Mouse (Mus musculus): ENCODE results near the gene Vtn. TPM values are rescaled to one million over a fixed set of nuclear protein-coding genes. Genes with fewer than 3 reads are reported as not detected.
"Not testable (repeated sequence)": the region's sequence is repeated elsewhere in the genome, so short reads cannot be mapped to it uniquely, and the experiment has no call there.

The Vtn gene
- polyA plus RNA-seq, 1 experiment from 2014 or later, result 134 TPM

DNA sequence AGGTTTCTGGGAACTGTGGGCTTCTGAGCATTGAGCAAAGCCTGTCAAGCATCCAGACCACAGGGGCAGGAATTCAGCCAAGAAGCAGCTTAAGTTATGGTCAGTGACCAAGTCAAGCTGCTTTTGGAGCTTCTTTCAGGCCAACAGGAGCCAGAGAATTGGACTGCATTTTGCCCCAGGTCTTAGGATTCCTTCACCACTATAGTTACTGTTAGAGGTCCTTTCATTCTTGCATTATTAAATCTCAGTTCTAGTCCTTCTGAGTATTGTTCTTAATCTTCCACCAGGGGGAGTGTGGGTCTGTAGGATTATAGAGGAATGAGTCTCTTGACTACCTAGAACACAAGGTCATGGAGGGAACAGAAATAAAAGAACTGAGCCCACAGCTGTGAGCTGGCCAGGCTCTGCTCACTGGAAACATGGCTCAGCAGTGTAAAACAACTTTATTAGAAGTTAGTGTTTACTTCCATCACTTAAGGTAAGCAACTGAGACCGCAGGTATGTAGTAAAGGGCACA is 23.6 kb downstream of the Vtn start:
- Histone ChIP-seq H3K9me3 (ENCODE audit: control insufficient read depth, low read length) (no peaks in the 10 kb centered on the region), H3K27me3 (ENCODE audit: control insufficient read depth, insufficient read depth, low read length) (no peaks in the 10 kb centered on the region), H3K36me3 (ENCODE audit: control insufficient read depth, insufficient read depth, low read length) (peaks cover 100% of the 10 kb centered on the region), H3K4me2 (ENCODE audit: low read length) (no peak overlapping the region), H3K9ac (replicated peaks; ENCODE audit: low read length) (no peak overlapping the region), H3K27ac (replicated peaks; ENCODE audit: low read depth, low read length) (no peak overlapping the region), H3K4me1 (ENCODE audit: control insufficient read depth, insufficient read depth, low read length) (no peaks in the 10 kb centered on the region), H3K4me3 (replicated peaks; ENCODE audit: low read depth, low read length) (no peak overlapping the region)
- WGBS, result 98% methylated on average over 1 of the region's 1 CpGs
- no peak for ATAC-seq (ENCODE audit: low FRiP score, low TSS enrichment)
- peak; percentile 37 for DNase-seq

DNA sequence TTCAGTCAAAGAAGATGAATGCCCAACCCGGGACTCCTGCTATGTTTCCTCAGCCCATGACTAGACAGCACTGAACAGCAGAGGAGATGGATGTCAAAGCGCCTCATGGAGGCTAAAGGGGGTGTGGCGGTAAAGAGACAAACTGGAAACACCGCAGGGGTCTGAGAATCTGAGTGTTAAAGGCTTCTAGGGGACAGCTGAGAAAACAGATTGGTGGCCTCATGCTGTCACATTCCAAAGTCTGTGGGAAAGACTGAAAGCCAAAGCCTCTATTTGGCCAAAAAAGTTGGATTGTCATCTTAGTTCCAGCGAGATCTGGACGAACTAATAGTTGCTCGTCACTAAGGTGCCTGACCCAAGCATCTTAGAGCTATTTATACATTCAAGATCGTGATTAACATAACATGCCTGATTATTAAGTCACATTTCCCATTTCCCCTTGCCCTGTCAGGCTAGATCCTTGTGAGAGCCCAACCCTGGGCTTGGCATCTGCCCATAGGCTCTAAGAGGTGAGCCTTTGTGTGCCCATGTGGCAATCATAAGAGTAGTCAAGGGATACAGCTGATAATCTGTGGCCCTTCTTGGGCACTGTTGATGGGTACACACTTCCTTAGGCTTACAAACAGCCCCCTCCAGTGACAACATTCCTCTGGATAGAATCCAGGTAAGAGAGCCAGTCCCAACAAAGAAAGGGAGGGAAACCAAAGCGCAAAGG is 24.5 kb downstream of the Vtn start:
- 80% methylated on average over 9 of the region's 9 CpGs for WGBS
- H3K4me3 ChIP-seq (replicated peaks; ENCODE audit: low read depth, low read length), result no peak overlapping the region
- ATAC-seq (ENCODE audit: low FRiP score, low TSS enrichment), result no peak
- H3K9me3 ChIP-seq (ENCODE audit: control insufficient read depth, low read length), result no peaks in the 10 kb centered on the region
- peaks cover 99% of the 10 kb centered on the region for H3K36me3 ChIP-seq (ENCODE audit: control insufficient read depth, insufficient read depth, low read length)
- no peaks in the 10 kb centered on the region for H3K27me3 ChIP-seq (ENCODE audit: control insufficient read depth, insufficient read depth, low read length)
- no peaks in the 10 kb centered on the region for H3K4me1 ChIP-seq (ENCODE audit: control insufficient read depth, insufficient read depth, low read length)
- no peak overlapping the region for H3K27ac ChIP-seq (replicated peaks; ENCODE audit: low read depth, low read length)
- H3K4me2 ChIP-seq (ENCODE audit: low read length), result no peak overlapping the region
- H3K9ac ChIP-seq (replicated peaks; ENCODE audit: low read length), result no peak overlapping the region
- peak; percentile 29 for DNase-seq

DNA sequence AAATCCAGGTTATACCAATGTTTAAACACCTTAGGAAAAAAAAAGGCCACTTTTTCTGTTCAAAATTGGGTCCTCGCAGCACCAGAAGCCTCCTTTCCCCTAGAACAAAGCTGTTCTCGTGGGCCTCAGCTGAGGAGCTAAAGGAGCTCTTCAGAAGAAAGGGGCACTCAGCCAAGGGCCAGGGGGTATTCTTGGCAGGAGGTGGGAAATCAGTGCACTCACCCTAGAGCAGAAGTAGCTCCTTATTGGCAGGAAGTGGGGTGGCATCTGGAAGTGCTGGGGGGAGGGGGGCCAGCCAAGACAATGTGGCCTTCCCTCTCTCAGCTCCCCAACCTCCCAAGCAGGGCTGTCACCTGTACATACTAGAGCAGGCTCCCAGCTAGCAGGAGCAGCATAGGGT is 25.9 kb downstream of the Vtn start:
- Histone ChIP-seq H3K9me3 (ENCODE audit: control insufficient read depth, low read length) (no peaks in the 10 kb centered on the region), H3K4me2 (ENCODE audit: low read length) (no peak overlapping the region), H3K27ac (replicated peaks; ENCODE audit: low read depth, low read length) (no peak overlapping the region), H3K4me1 (ENCODE audit: control insufficient read depth, insufficient read depth, low read length) (no peaks in the 10 kb centered on the region), H3K27me3 (ENCODE audit: control insufficient read depth, insufficient read depth, low read length) (no peaks in the 10 kb centered on the region), H3K4me3 (replicated peaks; ENCODE audit: low read depth, low read length) (no peak overlapping the region), H3K9ac (replicated peaks; ENCODE audit: low read length) (no peak overlapping the region), H3K36me3 (ENCODE audit: control insufficient read depth, insufficient read depth, low read length) (peaks cover 98% of the 10 kb centered on the region)
- 82% methylated on average over 2 of the region's 2 CpGs for WGBS
- DNase-seq (no peak), ATAC-seq (ENCODE audit: low FRiP score, low TSS enrichment) (no peak)

DNA sequence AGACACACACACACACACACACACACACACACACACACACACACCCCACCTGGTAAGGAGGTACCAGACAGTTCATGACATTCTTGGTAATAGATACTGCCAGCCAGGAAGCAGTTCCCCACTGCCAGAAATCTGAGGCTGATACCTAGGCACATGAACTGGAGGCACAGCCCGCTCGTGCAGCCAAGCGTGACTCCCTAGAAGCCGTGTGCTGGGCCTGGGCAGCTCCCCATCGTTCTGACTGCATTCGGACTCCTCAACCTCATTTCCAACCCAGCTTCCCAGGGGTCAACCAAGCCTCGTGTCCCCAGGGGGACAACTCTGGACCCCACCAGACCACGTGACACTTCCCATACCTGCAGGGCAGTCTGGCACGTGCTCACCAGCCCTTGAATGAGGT is 29.8 kb downstream of the Vtn start:
- ATAC-seq (ENCODE audit: low FRiP score, low TSS enrichment) (no peak), DNase-seq (no peak)
- H3K9ac ChIP-seq (replicated peaks; ENCODE audit: low read length), result no peak overlapping the region
- H3K4me1 ChIP-seq (ENCODE audit: control insufficient read depth, insufficient read depth, low read length), result no peaks in the 10 kb centered on the region
- no peaks in the 10 kb centered on the region for H3K27me3 ChIP-seq (ENCODE audit: control insufficient read depth, insufficient read depth, low read length)
- H3K9me3 ChIP-seq (ENCODE audit: control insufficient read depth, low read length), result no peaks in the 10 kb centered on the region
- 80% methylated on average over 9 of the region's 9 CpGs for WGBS
- H3K4me3 ChIP-seq (replicated peaks; ENCODE audit: low read depth, low read length), result no peak overlapping the region
- H3K27ac ChIP-seq (replicated peaks; ENCODE audit: low read depth, low read length), result no peak overlapping the region
- H3K36me3 ChIP-seq (ENCODE audit: control insufficient read depth, insufficient read depth, low read length), result peaks cover 67% of the 10 kb centered on the region
- H3K4me2 ChIP-seq (ENCODE audit: low read length), result no peak overlapping the region

DNA sequence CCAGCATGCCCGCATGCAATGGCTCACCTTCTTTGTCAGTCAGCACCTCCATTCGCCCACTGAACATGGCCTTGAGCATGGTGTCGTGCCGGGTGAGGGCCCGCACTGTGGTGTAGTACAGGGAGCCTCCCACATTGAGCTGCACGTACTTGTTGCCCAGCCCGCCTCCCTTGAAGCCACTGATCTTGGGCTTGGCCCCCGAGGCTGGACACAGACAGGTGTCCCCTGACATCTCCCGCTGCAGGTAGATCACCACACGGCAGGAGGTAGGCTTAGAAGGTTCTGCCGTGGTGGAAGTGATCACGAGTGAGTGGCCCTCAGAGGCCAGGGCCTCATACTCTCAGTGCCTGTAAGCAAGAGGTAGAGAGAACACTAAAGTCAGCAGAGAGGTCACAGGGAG is 31.1 kb downstream of the Vtn start:
- no peak for ATAC-seq (ENCODE audit: low FRiP score, low TSS enrichment)
- peaks cover 8% of the 10 kb centered on the region for H3K4me1 ChIP-seq (ENCODE audit: control insufficient read depth, insufficient read depth, low read length)
- H3K36me3 ChIP-seq (ENCODE audit: control insufficient read depth, insufficient read depth, low read length), result peaks cover 54% of the 10 kb centered on the region
- H3K9ac ChIP-seq (replicated peaks; ENCODE audit: low read length), result no peak overlapping the region
- WGBS, result 94% methylated on average over 12 of the region's 12 CpGs
- H3K4me2 ChIP-seq (ENCODE audit: low read length), result no peak overlapping the region
- no peak for DNase-seq
- no peaks in the 10 kb centered on the region for H3K27me3 ChIP-seq (ENCODE audit: control insufficient read depth, insufficient read depth, low read length)
- H3K4me3 ChIP-seq (replicated peaks; ENCODE audit: low read depth, low read length), result no peak overlapping the region
- no peak overlapping the region for H3K27ac ChIP-seq (replicated peaks; ENCODE audit: low read depth, low read length)
- H3K9me3 ChIP-seq (ENCODE audit: control insufficient read depth, low read length), result no peaks in the 10 kb centered on the region

DNA sequence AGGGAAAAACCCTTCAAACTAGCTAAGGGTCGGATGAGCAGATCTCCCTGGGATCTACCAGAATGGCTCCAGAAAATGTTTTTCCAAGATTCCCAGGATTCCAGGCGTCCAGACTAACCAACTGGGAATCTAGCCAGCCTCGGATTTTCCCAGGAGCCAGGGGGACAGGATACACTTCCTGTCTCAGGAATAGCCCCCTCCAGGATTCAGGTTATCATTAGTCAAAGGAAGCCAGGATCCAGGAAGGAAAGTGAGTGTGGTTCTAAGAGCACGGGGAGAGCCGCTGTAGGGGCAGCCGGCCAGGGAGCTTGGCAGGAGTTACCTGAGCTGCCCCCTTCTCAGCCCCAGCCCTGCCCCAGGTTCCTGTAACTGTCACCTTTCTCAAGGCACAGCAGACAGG is 32.2 kb downstream of the Vtn start:
- 87% methylated on average over 6 of the region's 6 CpGs for WGBS
- peaks cover 43% of the 10 kb centered on the region for H3K36me3 ChIP-seq (ENCODE audit: control insufficient read depth, insufficient read depth, low read length)
- H3K27me3 ChIP-seq (ENCODE audit: control insufficient read depth, insufficient read depth, low read length), result no peaks in the 10 kb centered on the region
- H3K4me3 ChIP-seq (replicated peaks; ENCODE audit: low read depth, low read length), result no peak overlapping the region
- H3K4me2 ChIP-seq (ENCODE audit: low read length), result no peak overlapping the region
- H3K27ac ChIP-seq (replicated peaks; ENCODE audit: low read depth, low read length), result no peak overlapping the region
- H3K9ac ChIP-seq (replicated peaks; ENCODE audit: low read length), result no peak overlapping the region
- no peaks in the 10 kb centered on the region for H3K9me3 ChIP-seq (ENCODE audit: control insufficient read depth, low read length)
- DNase-seq (no peak), ATAC-seq (ENCODE audit: low FRiP score, low TSS enrichment) (no peak)
- H3K4me1 ChIP-seq (ENCODE audit: control insufficient read depth, insufficient read depth, low read length), result peaks cover 13% of the 10 kb centered on the region

DNA sequence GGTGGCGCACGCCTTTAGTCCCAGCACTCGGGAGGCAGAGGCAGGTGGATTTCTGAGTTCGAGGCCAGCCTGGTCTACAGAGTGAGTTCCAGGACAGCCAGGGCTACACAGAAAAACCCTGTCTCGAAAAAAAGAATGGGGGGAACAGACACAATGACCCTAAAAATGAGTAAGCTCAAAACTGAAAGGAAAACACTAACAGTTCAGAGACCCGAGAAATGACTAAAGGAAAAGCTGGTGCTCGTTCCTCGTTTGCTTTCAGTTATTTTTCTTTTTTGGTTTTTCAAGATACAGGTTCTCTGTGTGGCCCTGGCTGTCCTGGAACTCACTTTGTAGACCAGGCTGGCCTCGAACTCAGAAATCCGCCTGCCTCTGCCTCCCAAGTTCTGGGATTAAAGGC is 32.6 kb downstream of the Vtn start:
- not testable (repeated sequence) for ATAC-seq (ENCODE audit: low FRiP score, low TSS enrichment); H3K4me3 ChIP-seq (replicated peaks; ENCODE audit: low read depth, low read length); H3K4me2 ChIP-seq (ENCODE audit: low read length); H3K9me3 ChIP-seq (ENCODE audit: control insufficient read depth, low read length); H3K9ac ChIP-seq (replicated peaks; ENCODE audit: low read length); DNase-seq; H3K27ac ChIP-seq (replicated peaks; ENCODE audit: low read depth, low read length); H3K27me3 ChIP-seq (ENCODE audit: control insufficient read depth, insufficient read depth, low read length)
- WGBS, result 91% methylated on average over 10 of the region's 10 CpGs
- peaks cover 39% of the 10 kb centered on the region for H3K36me3 ChIP-seq (ENCODE audit: control insufficient read depth, insufficient read depth, low read length)
- peaks cover 13% of the 10 kb centered on the region for H3K4me1 ChIP-seq (ENCODE audit: control insufficient read depth, insufficient read depth, low read length)

DNA sequence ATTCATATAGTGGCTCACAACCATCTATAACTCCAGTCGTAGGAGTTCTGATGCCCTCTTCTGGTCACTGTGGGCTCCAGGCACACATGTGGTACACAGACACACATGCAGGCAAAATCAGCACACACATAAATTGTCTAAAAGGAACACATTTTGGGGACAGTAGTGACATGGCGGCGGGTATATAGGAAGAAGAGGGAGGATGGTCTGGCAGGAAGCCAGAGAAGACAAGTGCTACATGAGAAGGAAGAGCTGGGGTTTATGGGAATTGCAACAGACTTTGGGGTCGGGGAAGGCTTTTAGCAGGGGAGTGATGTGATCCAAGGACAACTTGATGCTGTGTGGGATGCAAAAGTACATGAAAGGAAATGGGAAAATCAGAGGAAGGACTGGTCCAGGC is 35.6 kb downstream of the Vtn start:
- 95% methylated on average over 4 of the region's 4 CpGs for WGBS
- Histone ChIP-seq H3K4me2 (ENCODE audit: low read length) (peak overlapping the region; percentile 67), H3K27ac (replicated peaks; ENCODE audit: low read depth, low read length) (no peak overlapping the region), H3K36me3 (ENCODE audit: control insufficient read depth, insufficient read depth, low read length) (peaks cover 24% of the 10 kb centered on the region), H3K4me1 (ENCODE audit: control insufficient read depth, insufficient read depth, low read length) (peaks cover 22% of the 10 kb centered on the region), H3K27me3 (ENCODE audit: control insufficient read depth, insufficient read depth, low read length) (no peaks in the 10 kb centered on the region), H3K4me3 (replicated peaks; ENCODE audit: low read depth, low read length) (0 out of 2 replicates have a peak overlapping the region, but pooled peaks have one; percentile 78), H3K9ac (replicated peaks; ENCODE audit: low read length) (no peak overlapping the region), H3K9me3 (ENCODE audit: control insufficient read depth, low read length) (no peaks in the 10 kb centered on the region)
- ATAC-seq (ENCODE audit: low FRiP score, low TSS enrichment), result no peak
- DNase-seq, result no peak

Measured in midbrain, embryonic 14.5 days (tissue).